Mouse (Mus musculus) adrenal gland, postnatal 4 days (tissue): ENCODE measurements around the gene Mgat1. TPM values are rescaled to one million over a fixed set of nuclear protein-coding genes. Genes with fewer than 3 reads are reported as not detected.
"Not testable (repeated sequence)": the region's sequence is repeated elsewhere in the genome, so short reads cannot be mapped to it uniquely, and the experiment has no call there.

Source experiments
- DNase-seq, 2 experiments: peaks; one replicate each; pipeline ENCODE4 v3.0.0; 2021 to 2022; ENCODE audit warnings: low spot score in 2 of 2, mixed read lengths in 2 of 2
- total RNA-seq, 2 experiments: library from RNA; stranded (reverse); gene quantifications; 2 replicates each; pipeline ENCODE4 v1.2.3; 2021

Gene Mgat1
- total RNA-seq, 2 experiments from 2014 or later: 104 to 109 TPM

GRCm38 (mm10) chr11:49261313-49261855 lies 17.4 kb downstream of the Mgat1 start:
- no peak for DNase-seq

GRCm38 (mm10) chr11:49262286-49262685 lies 18.3 kb downstream of the Mgat1 start:
- no peak for DNase-seq

GRCm38 (mm10) chr11:49263149-49263548 lies 19.2 kb downstream of the Mgat1 start:
- DNase-seq: no peak

GRCm38 (mm10) chr11:49264081-49264480 lies 20.1 kb downstream of the Mgat1 start:
- no peak for DNase-seq

- DNase-seq: no peak
These were observed 20.6 kb downstream of the Mgat1 start for GRCm38 (mm10) chr11:49264622-49265021.

- DNase-seq: no peak
These were observed 21.1 kb downstream of the Mgat1 start for GRCm38 (mm10) chr11:49265101-49265500.

GRCm38 (mm10) chr11:49266671-49267070 lies 22.7 kb downstream of the Mgat1 start:
- no peak for DNase-seq

GRCm38 (mm10) chr11:49267316-49267715 lies 23.3 kb downstream of the Mgat1 start:
- DNase-seq: no peak

- DNase-seq: no peak
These were observed 24.1 kb downstream of the Mgat1 start for GRCm38 (mm10) chr11:49267970-49268579.

- no peak for DNase-seq
These were observed 25.8 kb downstream of the Mgat1 start for GRCm38 (mm10) chr11:49269761-49270160.

- DNase-seq: no peak
These were observed 26.4 kb downstream of the Mgat1 start for GRCm38 (mm10) chr11:49270368-49270767.

- DNase-seq: no peak
These were observed 27.3 kb downstream of the Mgat1 start for GRCm38 (mm10) chr11:49271334-49271733.

GRCm38 (mm10) chr11:49273834-49274519 lies 30.0 kb downstream of the Mgat1 start:
- DNase-seq: no peak

GRCm38 (mm10) chr11:49278222-49278621 lies 34.2 kb downstream of the Mgat1 start, which contains the start of gene Olfr1393:
Gene Olfr1393, plus strand, starts transcription at chr11:49278304.
- DNase-seq: no peak

- not testable (repeated sequence) for DNase-seq
These were observed 41.0 kb downstream of the Mgat1 start, which contains the start of gene Olfr1392 for GRCm38 (mm10) chr11:49284982-49285381. Gene Olfr1392, plus strand, starts transcription at chr11:49285282.

GRCm38 (mm10) chr11:49287251-49287650 lies 43.3 kb downstream of the Mgat1 start:
- no peak for DNase-seq

GRCm38 (mm10) chr11:49292777-49293176 lies 48.8 kb downstream of the Mgat1 start:
- DNase-seq: no peak

- DNase-seq: no peak
These were observed 60.5 kb downstream of the Mgat1 start, which contains the start of gene Olfr10 for GRCm38 (mm10) chr11:49304441-49304840. Gene Olfr10, plus strand, starts transcription at chr11:49304741.

GRCm38 (mm10) chr11:49308547-49308946 lies 64.6 kb downstream of the Mgat1 start:
- DNase-seq: not testable (repeated sequence)
